Mouse (Mus musculus) myocyte (in vitro differentiated cells): ENCODE data around the gene Zdhhc7.

Experiments
- CEBPB ChIP-seq: IDR thresholded peaks from 2 replicates; pipeline ENCODE4 v1.6.1; 2011; ENCODE audit warnings: mild to moderate bottlenecking, moderate library complexity; ENCODE audit not compliant: poor library complexity, insufficient read depth, severe bottlenecking
- E2F4 ChIP-seq: IDR thresholded peaks from one replicate; pipeline ENCODE4 v1.6.1; 2011; ENCODE audit warnings: mild to moderate bottlenecking, control low read depth, moderate library complexity; ENCODE audit not compliant: insufficient read depth
- MAX ChIP-seq: IDR thresholded peaks from one replicate; pipeline ENCODE4 v1.6.1; 2011; ENCODE audit warnings: low read depth, mild to moderate bottlenecking, control low read depth
- POLR2A ChIP-seq: IDR thresholded peaks from one replicate; pipeline ENCODE4 v1.6.1; 2011; ENCODE audit warnings: low read depth, mild to moderate bottlenecking, control low read depth, moderate library complexity; ENCODE audit not compliant: insufficient read length
- POLR2AphosphoS2 ChIP-seq: IDR thresholded peaks from one replicate; pipeline ENCODE4 v1.6.1; 2011; ENCODE audit warnings: low read depth, control low read depth; ENCODE audit not compliant: insufficient read length
- REST ChIP-seq: IDR thresholded peaks from one replicate; pipeline ENCODE4 v1.6.1; 2011; ENCODE audit warnings: mild to moderate bottlenecking, control low read depth, moderate library complexity; ENCODE audit not compliant: insufficient read depth, insufficient read length
- SRF ChIP-seq: IDR thresholded peaks from one replicate; pipeline ENCODE4 v1.6.1; 2011; ENCODE audit warnings: low read depth; ENCODE audit not compliant: control insufficient read depth, insufficient read length
- TCF12 ChIP-seq: IDR thresholded peaks from one replicate; pipeline ENCODE4 v1.6.1; 2011; ENCODE audit warnings: mild to moderate bottlenecking, control low read depth; ENCODE audit not compliant: poor library complexity, insufficient read depth, severe bottlenecking
- TCF3 ChIP-seq: IDR thresholded peaks from one replicate; pipeline ENCODE4 v1.6.1; 2011; ENCODE audit warnings: low read depth, control low read depth; ENCODE audit not compliant: insufficient read length
- USF1 ChIP-seq: IDR thresholded peaks from one replicate; pipeline ENCODE4 v1.6.1; 2011; ENCODE audit warnings: low read depth, mild to moderate bottlenecking, control low read depth, moderate library complexity

DNA sequence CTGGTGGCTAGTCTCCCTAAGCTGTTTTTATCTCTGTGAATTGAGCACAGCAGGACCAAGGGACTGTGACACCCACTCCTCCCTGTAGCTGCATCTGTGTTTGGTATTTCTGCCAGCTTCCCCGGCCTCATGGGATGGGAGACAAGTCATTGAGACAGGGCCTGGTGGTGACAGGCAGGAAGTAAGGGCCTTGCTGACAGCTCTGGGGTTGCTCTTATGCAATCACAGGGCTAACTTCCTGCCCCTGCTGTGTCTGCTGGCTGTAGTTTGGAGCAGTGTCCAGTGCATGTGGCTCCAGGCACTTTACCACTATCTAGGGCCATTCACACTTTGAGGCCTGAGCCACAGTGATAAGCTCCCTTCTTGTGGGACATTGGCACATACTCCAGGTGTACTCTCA is 60.4 kb downstream of the Zdhhc7 start:
- TF ChIP-seq POLR2A (no peak), TCF3 (no peak), USF1 (no peak), TCF12 (no peak), E2F4 (no peak), MAX (no peak), CEBPB (peak; percentile 58; the same call in 1 of the 2 replicates), POLR2AphosphoS2 (no peak), REST (no peak), SRF (no peak)
